Mouse (Mus musculus): Measurements from ENCODE around the gene Ndc80. TPM values are rescaled to one million over a fixed set of nuclear protein-coding genes. Genes with fewer than 3 reads are reported as not detected.

The Ndc80 gene
- polyA plus RNA-seq, 1 experiment = 1.2 TPM

DNA sequence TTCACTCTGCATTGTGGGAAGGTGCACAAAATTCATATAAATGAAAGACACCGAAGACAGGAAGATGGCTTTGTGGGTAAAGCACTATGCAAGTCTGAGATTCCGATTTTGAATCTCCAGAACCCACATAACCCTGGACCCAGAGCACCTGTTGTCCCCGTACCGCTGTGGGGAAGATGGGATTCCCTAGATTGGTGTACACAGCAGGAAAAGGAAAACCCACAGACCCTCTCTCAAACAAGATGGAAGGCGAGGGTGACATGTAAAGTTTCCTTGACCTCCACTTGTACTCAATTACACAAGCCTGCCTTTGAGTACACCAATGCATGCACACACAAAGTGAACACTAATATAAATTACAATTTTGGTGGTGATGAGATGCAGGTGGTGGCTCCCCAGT lies 41.9 kb downstream of the Ndc80 start:
- Histone ChIP-seq H3K4me3 (replicated peaks) (no peak overlapping the region), H3K36me3 (ENCODE audit: control insufficient read depth) (no peaks in the 10 kb centered on the region; the same call in 1 of the 2 replicates), H3K9me3 (ENCODE audit: control insufficient read depth, low read length) (no peaks in the 10 kb centered on the region), H3K27me3 (ENCODE audit: control insufficient read depth) (no peaks in the 10 kb centered on the region), H3K4me1 (ENCODE audit: control insufficient read depth) (peaks cover 28% of the 10 kb centered on the region)
- no peak for TF ChIP-seq GATA1 (IDR thresholded peaks at IDR 0.05; ENCODE audit: low read length)
- TF ChIP-seq TAL1 (IDR thresholded peaks at IDR 0.05; ENCODE audit: low read length) = no peak

DNA sequence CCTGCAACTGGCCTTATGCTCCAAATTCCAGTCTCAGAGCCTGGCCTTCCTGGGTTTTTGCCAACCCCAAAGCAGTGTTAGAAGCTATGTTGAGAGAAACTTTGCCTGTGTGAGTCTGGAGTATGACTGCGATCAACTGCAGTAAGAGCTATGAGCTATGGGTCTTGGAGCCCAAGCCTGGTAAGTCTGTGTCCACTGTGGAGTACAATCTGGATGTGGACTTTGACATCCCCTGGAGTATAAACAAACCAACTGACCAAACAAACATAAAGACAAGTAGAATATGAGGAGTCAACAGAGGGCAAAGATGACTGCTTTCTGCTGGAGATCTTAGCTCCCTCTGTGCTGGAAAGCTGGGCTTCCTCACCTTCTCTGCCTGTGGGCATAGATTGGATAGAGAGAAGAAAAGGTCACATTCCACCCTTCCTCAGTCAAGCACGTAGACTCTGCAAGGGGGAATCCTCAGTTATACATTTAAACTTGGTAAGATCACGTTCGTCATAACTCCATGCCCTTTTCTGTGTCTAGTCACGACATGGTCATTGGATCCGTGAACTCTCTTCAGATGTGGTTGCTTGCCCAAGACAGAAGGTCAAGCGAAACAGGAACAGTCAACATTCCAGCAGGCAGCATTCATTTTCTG lies 43.1 kb downstream of the Ndc80 start:
- Histone ChIP-seq H3K4me3 (replicated peaks) (no peak overlapping the region), H3K27me3 (ENCODE audit: control insufficient read depth) (no peaks in the 10 kb centered on the region), H3K36me3 (ENCODE audit: control insufficient read depth) (no peaks in the 10 kb centered on the region), H3K4me1 (ENCODE audit: control insufficient read depth) (peaks cover 26% of the 10 kb centered on the region), H3K9me3 (ENCODE audit: control insufficient read depth, low read length) (no peaks in the 10 kb centered on the region)
- TF ChIP-seq TAL1 (IDR thresholded peaks at IDR 0.05; ENCODE audit: low read length) = no peak
- TF ChIP-seq GATA1 (IDR thresholded peaks at IDR 0.05; ENCODE audit: low read length) = no peak

DNA sequence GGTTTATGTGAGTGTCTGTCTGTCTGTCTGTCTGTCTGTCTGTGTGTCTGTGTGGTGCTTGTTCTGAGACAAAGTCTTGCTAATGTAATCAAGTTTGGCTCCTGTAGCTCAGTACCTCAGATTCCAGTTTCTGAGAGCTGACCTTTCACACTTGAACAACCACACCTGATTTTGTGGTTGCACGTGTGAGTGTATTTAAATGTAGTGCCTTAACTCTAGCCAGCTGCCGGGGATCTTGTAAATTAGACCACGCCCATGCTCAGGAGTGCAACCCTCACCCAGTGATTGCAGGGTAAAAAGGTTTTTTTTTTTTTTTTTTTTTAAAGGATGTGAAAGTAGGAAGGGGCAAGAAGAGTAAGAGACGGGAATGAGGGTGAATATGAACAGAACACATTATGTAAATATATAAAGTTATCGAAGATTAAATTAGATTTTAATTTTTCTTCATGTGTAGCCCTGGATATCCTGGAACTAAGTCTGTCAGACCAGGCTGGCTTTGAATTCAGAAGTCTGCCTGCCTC lies 47.2 kb downstream of the Ndc80 start:
- no peaks in the 10 kb centered on the region for H3K9me3 ChIP-seq (ENCODE audit: control insufficient read depth, low read length)
- no peaks in the 10 kb centered on the region for H3K27me3 ChIP-seq (ENCODE audit: control insufficient read depth)
- TF ChIP-seq TAL1 (IDR thresholded peaks at IDR 0.05; ENCODE audit: low read length) (no peak), GATA1 (IDR thresholded peaks at IDR 0.05; ENCODE audit: low read length) (no peak)
- H3K4me3 ChIP-seq (replicated peaks) = no peak overlapping the region
- no peaks in the 10 kb centered on the region for H3K36me3 ChIP-seq (ENCODE audit: control insufficient read depth)
- H3K4me1 ChIP-seq (ENCODE audit: control insufficient read depth) = peaks cover 19% of the 10 kb centered on the region

DNA sequence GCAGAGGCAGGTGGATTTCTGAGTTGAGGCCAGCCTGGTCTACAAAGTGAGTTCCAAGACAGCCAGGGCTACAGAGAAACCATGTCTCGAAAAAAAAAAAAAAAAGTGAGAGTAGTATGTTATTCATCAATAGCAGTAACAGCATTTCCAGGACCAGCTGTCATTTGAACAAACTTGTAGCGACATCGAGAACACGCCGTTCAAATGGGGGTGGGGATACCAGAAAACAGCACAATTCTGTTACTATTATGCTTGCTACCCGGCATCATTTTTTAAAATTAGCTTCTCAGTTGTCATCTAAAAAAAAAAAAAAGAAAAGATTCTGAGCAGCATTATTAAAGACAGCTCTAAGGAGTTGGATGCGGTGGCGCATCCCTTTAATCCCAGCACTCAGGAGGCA lies 49.2 kb downstream of the Ndc80 start:
- Histone ChIP-seq H3K4me3 (replicated peaks) (no peak overlapping the region), H3K9me3 (ENCODE audit: control insufficient read depth, low read length) (no peaks in the 10 kb centered on the region), H3K27me3 (ENCODE audit: control insufficient read depth) (no peaks in the 10 kb centered on the region), H3K36me3 (ENCODE audit: control insufficient read depth) (peaks cover 4% of the 10 kb centered on the region), H3K4me1 (ENCODE audit: control insufficient read depth) (peaks cover 35% of the 10 kb centered on the region)
- TF ChIP-seq GATA1 (IDR thresholded peaks at IDR 0.05; ENCODE audit: low read length) = no peak
- no peak for TF ChIP-seq TAL1 (IDR thresholded peaks at IDR 0.05; ENCODE audit: low read length)

DNA sequence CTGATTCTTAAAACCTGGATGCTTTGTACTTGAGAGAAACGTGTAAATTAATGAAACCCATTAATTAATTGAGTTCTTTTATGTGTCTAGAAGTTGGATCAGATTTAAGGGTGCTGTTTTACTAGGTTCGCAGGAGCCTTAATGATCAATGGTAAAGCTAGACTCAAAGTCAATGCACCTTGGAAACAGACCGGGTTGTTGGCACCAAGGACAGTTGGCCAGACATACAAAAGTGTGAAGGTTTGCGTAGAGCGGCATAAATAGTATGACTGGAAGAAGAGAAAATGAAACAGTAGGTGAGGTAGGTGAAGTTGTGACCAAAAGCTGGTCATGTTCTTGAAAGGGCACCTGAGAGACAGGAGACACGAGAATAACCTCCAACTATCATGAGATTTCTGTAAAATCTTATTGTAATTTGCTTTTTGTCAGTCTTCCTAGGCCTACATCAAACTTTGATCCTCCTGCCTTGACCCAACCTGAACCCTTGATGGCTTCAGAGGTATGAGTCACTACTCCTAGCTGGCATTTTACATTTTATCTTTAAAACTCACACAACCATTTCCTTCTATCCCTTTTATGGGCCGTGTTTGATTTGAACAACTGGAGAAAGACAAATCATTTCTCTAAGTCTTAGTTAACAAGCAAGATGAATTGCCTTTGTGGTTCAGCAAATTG lies 50.2 kb downstream of the Ndc80 start:
- Histone ChIP-seq H3K4me1 (ENCODE audit: control insufficient read depth) (peaks cover 43% of the 10 kb centered on the region), H3K36me3 (ENCODE audit: control insufficient read depth) (peaks cover 8% of the 10 kb centered on the region), H3K27me3 (ENCODE audit: control insufficient read depth) (no peaks in the 10 kb centered on the region), H3K9me3 (ENCODE audit: control insufficient read depth, low read length) (no peaks in the 10 kb centered on the region), H3K4me3 (replicated peaks) (peak overlapping the region; percentile 70)
- TF ChIP-seq TAL1 (IDR thresholded peaks at IDR 0.05; ENCODE audit: low read length) = no peak
- TF ChIP-seq GATA1 (IDR thresholded peaks at IDR 0.05; ENCODE audit: low read length) = no peak

DNA sequence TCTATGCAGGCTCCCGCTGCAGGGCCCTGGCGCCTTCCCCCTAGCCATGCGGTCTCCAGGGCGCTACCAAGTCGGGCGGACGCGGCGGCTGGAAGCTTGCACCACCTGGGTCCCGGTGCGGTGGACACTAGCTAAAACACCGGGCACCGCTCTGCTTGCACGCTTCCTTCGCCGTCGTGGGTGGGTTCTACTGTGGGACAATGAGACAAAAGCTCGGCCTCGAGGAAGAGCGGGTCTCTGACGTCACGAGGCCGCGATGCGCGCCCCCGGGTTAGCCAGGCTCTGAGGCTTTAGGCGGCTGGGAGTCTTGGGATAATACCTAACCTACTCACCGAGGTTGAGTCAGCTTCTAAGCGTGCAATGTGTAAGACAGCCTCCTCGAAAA lies 51.0 kb downstream of the Ndc80 start:
- H3K9me3 ChIP-seq (ENCODE audit: control insufficient read depth, low read length) = no peaks in the 10 kb centered on the region
- H3K4me3 ChIP-seq (replicated peaks) = peak overlapping the region; percentile 70
- no peak for TF ChIP-seq GATA1 (IDR thresholded peaks at IDR 0.05; ENCODE audit: low read length)
- no peak for TF ChIP-seq TAL1 (IDR thresholded peaks at IDR 0.05; ENCODE audit: low read length)
- H3K4me1 ChIP-seq (ENCODE audit: control insufficient read depth) = peaks cover 43% of the 10 kb centered on the region
- H3K36me3 ChIP-seq (ENCODE audit: control insufficient read depth) = peaks cover 9% of the 10 kb centered on the region
- H3K27me3 ChIP-seq (ENCODE audit: control insufficient read depth) = no peaks in the 10 kb centered on the region

DNA sequence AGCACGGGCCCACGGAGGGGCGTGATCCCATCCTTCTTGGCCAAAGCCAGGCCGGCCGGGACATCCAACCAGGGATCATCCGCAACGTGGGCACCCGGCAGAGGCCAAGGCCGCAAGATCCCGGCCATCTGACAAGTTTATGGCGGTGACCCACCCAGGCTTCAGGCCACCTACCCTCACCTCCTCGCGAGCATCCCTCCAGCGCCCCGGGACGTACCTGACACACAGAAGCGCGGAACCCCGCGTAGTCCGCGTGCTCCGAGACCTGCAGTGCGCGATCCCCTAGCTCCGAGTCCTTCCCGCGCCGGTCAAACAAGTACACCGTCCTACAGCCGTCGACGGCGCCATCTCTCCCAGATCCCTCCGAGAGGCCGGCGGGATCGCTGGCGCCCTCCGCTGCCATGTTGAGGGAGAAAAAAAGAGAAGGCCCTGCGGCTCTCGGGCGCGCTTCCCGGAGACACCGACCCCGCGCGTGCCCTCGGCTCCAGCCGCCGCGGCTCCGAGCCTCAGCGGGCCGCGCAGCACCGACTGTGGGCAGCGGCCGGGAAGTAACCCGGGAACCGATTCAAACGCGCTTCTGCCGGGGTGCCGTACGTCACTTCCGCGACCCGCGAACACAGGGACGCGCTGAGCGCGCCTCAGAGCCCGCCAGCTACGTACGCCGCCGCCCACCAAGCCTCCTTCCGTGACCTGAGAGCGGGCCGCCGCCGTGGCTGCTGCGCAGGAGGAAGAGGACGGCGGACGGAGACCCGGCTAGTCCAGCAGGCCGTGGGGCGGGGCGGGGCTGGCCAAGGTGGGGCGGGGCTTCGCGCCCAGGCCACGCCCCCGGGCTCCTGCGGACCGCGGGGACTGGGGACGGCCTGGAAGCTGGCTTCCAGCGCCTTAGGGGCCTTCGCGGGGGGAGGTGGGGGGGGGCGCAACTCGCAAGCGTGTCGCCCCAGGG lies 51.6 kb downstream of the Ndc80 start, which contains the start of gene Smchd1:
TSS of gene Smchd1 (minus strand) at position 582 of the 943 bp plus-strand sequence.
- Histone ChIP-seq H3K4me3 (replicated peaks) (peak within 1 kb of the TSS; percentile 70), H3K27me3 (ENCODE audit: control insufficient read depth) (no peaks in the 10 kb centered on the region), H3K4me1 (ENCODE audit: control insufficient read depth) (peaks cover 38% of the 10 kb centered on the region), H3K36me3 (ENCODE audit: control insufficient read depth) (peaks cover 12% of the 10 kb centered on the region), H3K9me3 (ENCODE audit: control insufficient read depth, low read length) (no peaks in the 10 kb centered on the region)
- TF ChIP-seq TAL1 (IDR thresholded peaks at IDR 0.05; ENCODE audit: low read length) (no peak), GATA1 (IDR thresholded peaks at IDR 0.05; ENCODE audit: low read length) (no peak)

DNA sequence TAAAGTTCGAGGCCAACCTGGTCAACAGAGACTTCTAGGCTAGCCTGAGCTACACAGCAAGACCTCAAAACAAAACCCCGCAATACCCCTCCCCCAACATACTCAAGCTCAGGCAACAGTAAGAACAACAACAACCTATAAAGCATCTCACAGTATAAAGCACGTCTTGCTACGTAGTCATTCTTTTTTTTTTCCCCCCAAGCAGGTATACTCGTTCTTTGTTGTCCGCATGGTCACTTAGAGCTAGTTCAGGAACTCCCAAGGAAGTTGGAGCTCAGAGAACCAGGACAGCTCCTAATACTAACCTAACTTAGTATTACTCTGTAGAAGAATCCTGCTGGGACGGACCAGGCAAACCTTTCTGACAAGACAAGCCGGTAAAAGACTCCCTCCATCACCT lies 52.5 kb downstream of the Ndc80 start:
- H3K9me3 ChIP-seq (ENCODE audit: control insufficient read depth, low read length) = no peaks in the 10 kb centered on the region
- peaks cover 35% of the 10 kb centered on the region for H3K4me1 ChIP-seq (ENCODE audit: control insufficient read depth)
- no peaks in the 10 kb centered on the region for H3K27me3 ChIP-seq (ENCODE audit: control insufficient read depth)
- peaks cover 17% of the 10 kb centered on the region for H3K36me3 ChIP-seq (ENCODE audit: control insufficient read depth)
- TF ChIP-seq GATA1 (IDR thresholded peaks at IDR 0.05; ENCODE audit: low read length) = no peak
- TF ChIP-seq TAL1 (IDR thresholded peaks at IDR 0.05; ENCODE audit: low read length) = no peak
- peak overlapping the region; percentile 70 for H3K4me3 ChIP-seq (replicated peaks)
